Mouse (Mus musculus) megakaryocyte progenitor cell, adult 5-6 weeks (primary cell): ENCODE data around the gene Mei4. TPM values are rescaled to one million over a fixed set of nuclear protein-coding genes. Genes with fewer than 3 reads are reported as not detected.
A peak's percentile ranks its signal among the peaks of the same experiment; 100 is the strongest.

ENCODE experiments used
- ATAC-seq: replicated peaks from 2 replicates; pipeline ENCODE4 v1.8.0; 2016; ENCODE audit warnings: mild to moderate bottlenecking, moderate TSS enrichment, inconsistent platforms; ENCODE audit not compliant: poor library complexity
- total RNA-seq, 2 experiments: library from RNA; stranded (forward) in 1 of 2; stranded (reverse) in 1 of 2; fragments of 157-497, 149-512 nt in 1 of 2; fragments of 200-1000 nt in 1 of 2; gene quantifications; 2 replicates each; pipeline versions ENCODE4 v1.2.3 to v1.2.4; 2015 to 2017

The Mei4 gene
- total RNA-seq, 2 experiments from 2014 or later: 1.9 to 3.2 TPM

- no peak for ATAC-seq
These were observed 272.6 kb downstream of the Mei4 start for GRCm38 (mm10) chr9:82136119-82136518.

GRCm38 (mm10) chr9:82160143-82160542, 296.7 kb downstream of the Mei4 start:
- no peak for ATAC-seq

DNA sequence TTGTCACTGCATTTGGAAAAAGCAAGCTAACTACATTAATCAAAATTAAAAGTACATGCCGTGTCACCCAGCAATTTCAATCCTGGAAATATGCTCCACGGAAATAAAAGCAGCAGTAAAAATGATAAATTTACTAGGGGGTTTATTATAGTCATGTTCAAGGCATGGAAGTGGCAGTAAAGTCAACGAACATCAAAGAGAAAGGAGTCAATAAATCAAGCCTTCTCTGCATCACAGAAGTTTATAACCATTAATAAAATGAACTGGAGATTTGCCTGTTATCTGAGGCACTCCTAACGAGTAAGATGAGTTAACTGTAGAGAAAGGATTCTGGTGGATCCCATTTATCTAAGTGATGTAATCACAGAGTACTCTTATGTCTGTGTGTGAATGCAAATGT, 298.9 kb downstream of the Mei4 start:
- ATAC-seq: no peak

DNA sequence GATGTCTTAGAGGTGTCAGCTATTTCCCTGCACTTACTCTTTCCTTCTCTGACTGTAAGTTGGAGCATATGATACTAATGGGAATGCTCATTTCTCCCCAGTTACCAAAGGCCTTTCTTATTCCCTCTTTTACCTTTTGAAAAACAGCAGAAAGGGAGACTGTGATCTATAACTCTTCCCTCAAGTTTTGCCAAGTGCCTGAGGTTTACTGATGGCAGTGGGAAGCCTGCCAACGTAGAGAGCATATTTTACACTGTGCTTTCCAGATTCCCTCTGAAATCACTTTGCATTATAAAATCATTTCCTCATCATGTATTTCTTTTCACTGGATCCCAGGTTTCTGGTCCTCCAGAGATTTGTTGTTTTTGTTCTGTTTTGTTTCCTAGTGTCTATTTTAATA, 354.5 kb downstream of the Mei4 start:
- no peak for ATAC-seq

DNA sequence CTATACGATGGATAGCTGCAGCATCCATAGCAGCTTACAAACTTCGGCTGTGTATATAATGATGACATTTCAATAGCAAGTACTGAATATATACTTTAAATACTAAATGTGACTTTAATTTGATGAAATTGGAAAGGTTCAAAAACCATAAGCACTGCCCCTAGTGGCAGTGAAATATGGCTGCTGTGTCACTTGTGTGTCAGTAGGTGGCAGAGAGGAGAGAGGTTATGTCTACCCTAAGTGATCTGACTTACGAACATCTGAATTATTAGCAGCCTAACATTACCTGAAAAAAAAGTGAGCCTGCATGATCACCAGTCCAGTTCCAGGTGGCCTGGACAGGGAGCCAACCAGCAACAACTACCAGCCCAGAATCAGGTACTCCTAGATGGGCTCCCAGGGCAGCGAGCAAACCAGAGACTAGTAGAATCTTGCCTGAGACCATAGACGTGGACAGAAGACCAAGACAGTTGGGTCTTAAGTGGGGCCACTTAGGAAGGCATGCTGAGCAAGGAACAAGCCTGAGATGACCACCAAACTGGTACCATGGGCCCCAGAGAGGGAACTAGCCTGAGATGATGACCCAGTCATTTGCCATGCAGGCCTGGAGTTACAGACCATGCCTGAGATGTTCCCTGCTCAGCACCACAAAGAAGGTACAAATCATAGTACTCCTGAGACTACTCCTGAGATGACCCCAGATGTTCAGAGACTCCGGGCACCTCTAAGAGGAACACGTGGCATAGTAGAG, 384.4 kb downstream of the Mei4 start:
- peak; percentile 89 for ATAC-seq

Other genes starting within 250 kb of the Mei4 start
- gene Htr1b, start 229.8 kb upstream of the Mei4 start, total RNA-seq (2015): 0.10 TPM in 1 of 2 replicates, not detected in the other
- gene Htr1b, start 229.8 kb upstream of the Mei4 start, total RNA-seq (2017): not detected in 2 replicates